Mouse (Mus musculus) limb, embryonic 11.5 days (tissue): ENCODE measurements around the gene Rpl18a. TPM values are rescaled to one million over a fixed set of nuclear protein-coding genes. Genes with fewer than 3 reads are reported as not detected.

Source experiments
- ATAC-seq: fragments of 200-750 bp; cut with Nextera tagmentation; 2 replicates; pipeline ENCODE4 v1.8.0; 2017; ENCODE audit warnings: low read depth; ENCODE audit not compliant: insufficient number of reproducible peaks, low FRiP score, low TSS enrichment
- DNase-seq: peaks from one replicate; pipeline ENCODE4 v3.0.0-alpha.2; 2015; ENCODE audit warnings: low spot score
- H3K27ac ChIP-seq: fragments of 300-500 bp; sonication (generic); replicated peaks from 2 replicates; pipeline ENCODE4 v1.5.1; 2014; ENCODE audit warnings: low read depth, mild to moderate bottlenecking, low read length
- H3K27me3 ChIP-seq: fragments of 300-500 bp; sonication (generic); 2 replicates; pipeline ENCODE4 v1.6.1; 2014; ENCODE audit warnings: mild to moderate bottlenecking, low read length, mixed read lengths; ENCODE audit not compliant: control insufficient read depth, insufficient read depth
- H3K36me3 ChIP-seq: fragments of 300-500 bp; sonication (generic); 2 replicates; pipeline ENCODE4 v1.6.1; 2014; ENCODE audit warnings: mild to moderate bottlenecking, low read length, moderate library complexity, mixed read lengths; ENCODE audit not compliant: control insufficient read depth, insufficient read depth
- H3K4me1 ChIP-seq: fragments of 300-500 bp; sonication (generic); 2 replicates; pipeline ENCODE4 v1.6.1; 2014; ENCODE audit warnings: low read length, mixed read lengths; ENCODE audit not compliant: control insufficient read depth, insufficient read depth
- H3K4me2 ChIP-seq: fragments of 300-500 bp; sonication (generic); 2 replicates; pipeline ENCODE4 v1.6.1; 2014; ENCODE audit warnings: low read depth, mild to moderate bottlenecking, moderate library complexity; ENCODE audit not compliant: severe bottlenecking
- H3K4me3 ChIP-seq: fragments of 300-500 bp; sonication (generic); 2 replicates; pipeline ENCODE4 v1.5.1; 2014; ENCODE audit warnings: low read depth, low read length
- H3K9ac ChIP-seq: fragments of 300-500 bp; sonication (generic); 2 replicates; pipeline ENCODE4 v1.6.1; 2014; ENCODE audit warnings: mild to moderate bottlenecking, low read length
- H3K9me3 ChIP-seq: fragments of 300-500 bp; sonication (generic); 2 replicates; pipeline ENCODE4 v1.6.1; 2016; ENCODE audit warnings: low read length; ENCODE audit not compliant: control insufficient read depth
- WGBS: fragments of 180-500 bp; shearing (Covaris S2); extraction: QIAGEN DNeasy Blood & Tissue Kit; methylation state at CpG from one replicate; pipeline ENCODE4 v1.1.7; 2014; 5-methylcytosine and 5-hydroxymethylcytosine counted together
- polyA plus RNA-seq: library from polyadenylated mRNA; unstranded; fragments of >200 nt; fragmentation: Nextera tagmentation; extraction: Ambion mirVana; gene quantifications from 2 replicates; pipeline ENCODE4 v1.2.1, GENCODE M21; 2014

Gene Rpl18a
- polyA plus RNA-seq, 1 experiment from 2014 or later, result 3,846 TPM

DNA sequence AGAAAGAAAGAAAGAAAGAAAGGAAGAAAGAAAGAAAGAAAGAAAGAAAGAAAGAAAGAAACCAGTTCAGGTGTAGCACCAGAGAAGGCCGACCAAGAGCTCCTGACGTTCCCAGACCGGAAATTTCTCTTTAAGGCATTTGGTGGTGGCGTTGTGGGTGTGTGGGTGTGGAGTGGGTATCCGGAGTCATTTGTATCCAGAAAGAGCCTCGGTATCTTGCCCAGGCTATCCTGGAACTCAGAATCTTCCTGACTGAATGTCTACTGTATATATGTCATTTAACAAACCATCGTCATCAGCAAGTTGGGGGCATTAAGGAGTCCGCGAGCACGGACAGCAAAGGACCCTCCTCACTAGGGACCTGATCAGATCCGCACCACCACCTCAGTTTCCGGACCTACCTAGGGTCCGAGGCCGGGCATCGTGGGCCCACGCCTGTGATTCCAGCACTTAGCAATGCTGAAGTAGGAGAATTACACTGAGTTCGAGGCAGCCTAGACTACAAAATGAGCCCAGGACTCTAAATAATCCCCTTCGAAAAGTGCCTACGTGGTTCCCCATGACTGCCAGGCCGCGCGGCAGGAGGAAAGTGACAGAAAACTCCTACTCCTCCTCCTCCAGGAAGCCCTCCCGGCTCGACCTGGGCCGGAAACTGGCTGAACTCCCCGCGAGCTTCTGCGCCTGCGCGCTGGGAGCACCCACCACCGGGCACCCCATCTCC, 24.4 kb downstream of the Rpl18a start:
- no peaks in the 10 kb centered on the region for H3K27me3 ChIP-seq
- DNase-seq (no peak), ATAC-seq (no peak)
- H3K9ac ChIP-seq, result peak overlapping the region; percentile 67
- peak overlapping the region; percentile 83 for H3K4me3 ChIP-seq
- H3K27ac ChIP-seq, result peak overlapping the region; percentile 56; the same call in 1 of the 2 replicates
- no peaks in the 10 kb centered on the region; the same call in 1 of the 2 replicates for H3K36me3 ChIP-seq
- no peaks in the 10 kb centered on the region for H3K9me3 ChIP-seq
- H3K4me2 ChIP-seq, result peak overlapping the region; percentile 75
- 8% methylated on average over 30 of the region's 31 CpGs for WGBS
- peaks cover 14% of the 10 kb centered on the region for H3K4me1 ChIP-seq

DNA sequence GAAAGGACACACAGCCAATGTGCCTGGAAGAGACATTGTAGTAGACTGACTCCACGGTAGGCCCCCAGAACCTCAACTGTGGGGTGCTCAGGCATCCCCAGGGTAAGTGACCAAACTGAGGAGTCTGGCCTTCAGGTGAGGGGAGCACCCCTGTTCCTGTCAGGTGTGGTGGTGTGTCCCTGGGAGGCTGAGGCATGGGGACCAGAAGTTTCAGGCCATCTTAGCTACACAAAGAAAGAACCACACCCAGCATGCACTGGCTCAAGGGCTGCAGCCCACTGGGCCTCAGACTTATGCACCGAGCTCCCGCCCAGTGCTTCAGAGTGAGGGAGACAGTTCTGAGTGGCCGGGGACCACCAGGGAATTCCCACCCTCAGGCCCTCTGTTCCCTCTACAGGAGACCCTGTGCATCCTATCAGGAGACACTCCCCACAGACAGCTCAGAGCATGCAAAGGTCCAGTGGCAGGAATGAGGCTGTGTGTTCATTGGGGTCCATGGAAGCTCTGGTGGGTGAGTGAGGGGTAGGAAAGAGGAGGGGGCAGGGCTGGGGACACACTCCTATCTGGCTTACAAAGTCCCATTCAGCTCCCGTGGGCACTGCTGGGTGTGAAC, 25.9 kb downstream of the Rpl18a start:
- Histone ChIP-seq H3K9ac (no peak overlapping the region), H3K27me3 (no peaks in the 10 kb centered on the region), H3K4me2 (no peak overlapping the region), H3K27ac (no peak overlapping the region), H3K36me3 (no peaks in the 10 kb centered on the region; the same call in 1 of the 2 replicates), H3K4me3 (no peak overlapping the region), H3K4me1 (peaks cover 14% of the 10 kb centered on the region), H3K9me3 (no peaks in the 10 kb centered on the region)
- no peak for ATAC-seq
- no peak for DNase-seq
- 87% methylated on average over 5 of the region's 5 CpGs for WGBS

DNA sequence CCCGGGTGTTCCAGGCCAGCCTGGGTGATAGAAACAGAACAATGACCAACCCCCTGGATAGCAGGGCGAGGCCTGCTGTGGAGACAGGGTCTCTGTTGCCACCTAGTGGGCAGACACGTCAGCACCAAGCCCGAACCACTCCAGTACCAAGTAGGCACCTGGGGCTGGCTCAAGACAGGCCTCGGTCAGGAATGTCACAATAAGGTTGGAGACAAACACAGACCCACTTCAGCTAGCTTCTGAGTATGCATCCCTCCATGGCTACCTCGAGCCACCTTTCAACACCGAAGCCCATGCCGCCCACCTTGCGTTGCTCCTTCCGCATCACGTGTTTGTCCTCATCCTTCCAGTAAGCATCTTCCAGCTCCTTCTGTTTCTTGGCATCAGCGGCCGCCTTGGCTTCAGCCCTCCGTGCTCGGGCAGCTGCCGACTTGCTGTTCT, 27.6 kb downstream of the Rpl18a start:
- H3K9ac ChIP-seq, result no peak overlapping the region

DNA sequence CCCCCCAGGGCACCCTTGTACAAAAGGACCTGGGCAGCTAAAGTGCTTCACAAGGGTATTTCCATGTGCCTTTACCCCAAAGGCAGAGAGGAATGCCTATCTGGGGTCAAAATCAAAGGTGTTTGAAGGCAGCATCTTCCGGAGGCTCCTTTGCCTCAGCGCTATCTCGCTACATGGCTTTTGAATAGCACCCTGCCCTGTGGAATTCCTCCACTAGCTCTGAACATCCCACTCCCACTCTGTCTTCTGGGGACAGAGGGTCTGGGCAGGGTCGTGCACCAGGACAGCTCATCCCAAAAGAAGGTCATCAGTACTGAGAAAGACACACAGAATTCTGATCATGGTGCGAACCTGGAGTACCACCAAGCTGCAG, 28.0 kb downstream of the Rpl18a start:
- no peaks in the 10 kb centered on the region; the same call in 1 of the 2 replicates for H3K36me3 ChIP-seq
- ATAC-seq, result no peak
- no peaks in the 10 kb centered on the region for H3K9me3 ChIP-seq
- H3K4me1 ChIP-seq, result peaks cover 25% of the 10 kb centered on the region
- WGBS, result 39% methylated on average over 5 of the region's 5 CpGs
- H3K27ac ChIP-seq, result peak overlapping the region; percentile 72
- H3K9ac ChIP-seq, result peak overlapping the region; percentile 22; the same call in 1 of the 2 replicates
- no peak for DNase-seq
- H3K4me2 ChIP-seq, result peak overlapping the region; percentile 52
- H3K27me3 ChIP-seq, result no peaks in the 10 kb centered on the region
- H3K4me3 ChIP-seq, result no peak overlapping the region

More for the DNA sequence above, 27.6 kb downstream of the Rpl18a start:
- ATAC-seq (no peak), DNase-seq (peak; percentile 83)
- no peak overlapping the region for H3K27ac ChIP-seq
- H3K36me3 ChIP-seq, result no peaks in the 10 kb centered on the region; the same call in 1 of the 2 replicates
- H3K27me3 ChIP-seq, result no peaks in the 10 kb centered on the region
- peaks cover 21% of the 10 kb centered on the region for H3K4me1 ChIP-seq
- H3K4me3 ChIP-seq, result no peak overlapping the region
- 49% methylated on average over 16 of the region's 16 CpGs for WGBS
- 0 out of 2 replicates have a peak overlapping the region, but pooled peaks have one; percentile 52 for H3K4me2 ChIP-seq
- no peaks in the 10 kb centered on the region for H3K9me3 ChIP-seq

DNA sequence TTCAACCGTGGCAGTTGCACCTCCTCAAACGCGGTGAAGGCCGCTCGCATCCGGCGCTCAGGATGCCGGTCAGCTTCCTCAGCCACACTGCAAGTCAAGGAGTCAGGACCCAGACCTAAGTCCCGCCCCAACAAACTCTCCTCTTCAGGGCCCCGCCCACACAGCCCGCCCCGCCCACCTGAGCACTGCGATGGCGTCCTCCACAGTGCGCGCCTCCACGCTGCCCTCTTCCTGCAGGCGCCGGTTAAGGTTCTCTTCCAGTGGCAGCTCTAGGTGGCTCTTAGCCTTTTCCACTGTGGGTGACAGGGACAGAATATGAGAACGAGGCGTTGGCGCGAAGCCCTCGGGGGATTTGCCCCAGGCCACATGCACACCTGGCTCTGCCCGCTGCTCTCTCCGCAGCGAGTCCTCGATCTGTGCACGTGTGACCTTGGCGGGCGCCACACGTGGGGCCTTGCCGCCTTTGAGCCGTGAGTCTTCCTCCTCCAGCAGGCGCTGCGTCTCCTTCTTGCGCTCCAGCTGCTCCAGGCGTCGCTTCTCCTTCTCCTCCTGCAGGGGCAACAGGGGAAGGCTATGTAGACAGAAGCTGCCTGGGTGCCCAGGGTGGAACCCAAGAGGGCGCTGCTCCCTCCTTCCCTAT, 28.5 kb downstream of the Rpl18a start:
- Histone ChIP-seq H3K9ac (peak overlapping the region; percentile 22; the same call in 1 of the 2 replicates), H3K4me3 (peak overlapping the region; percentile 17; the same call in 1 of the 2 replicates), H3K36me3 (no peaks in the 10 kb centered on the region; the same call in 1 of the 2 replicates), H3K9me3 (no peaks in the 10 kb centered on the region), H3K4me1 (peaks cover 29% of the 10 kb centered on the region), H3K27ac (peak overlapping the region; percentile 72), H3K4me2 (peak overlapping the region; percentile 52), H3K27me3 (no peaks in the 10 kb centered on the region)
- ATAC-seq, result no peak
- 15% methylated on average over 40 of the region's 40 CpGs for WGBS
- peak; percentile 80 for DNase-seq

DNA sequence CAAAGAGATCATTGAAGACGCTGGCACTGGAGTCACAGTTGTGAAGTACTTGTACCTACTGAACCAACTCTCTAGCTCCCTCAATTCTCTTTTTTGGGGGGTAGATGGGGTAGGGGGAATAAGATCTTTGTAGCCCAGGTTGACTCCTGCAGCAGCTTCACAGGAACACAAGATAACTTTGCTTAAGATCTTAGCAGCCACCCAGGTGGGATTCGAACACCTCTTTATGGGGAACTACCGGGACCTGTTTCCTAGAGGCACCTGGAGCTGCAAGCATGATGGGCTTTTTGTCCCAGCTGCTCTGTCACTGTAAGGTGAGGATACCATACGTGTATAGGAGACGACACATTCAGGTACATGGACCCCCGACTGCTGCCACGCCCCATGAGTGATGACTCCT, 30.6 kb downstream of the Rpl18a start:
- Histone ChIP-seq H3K9me3 (no peaks in the 10 kb centered on the region), H3K9ac (no peak overlapping the region; the same call in 1 of the 2 replicates), H3K27ac (no peak overlapping the region; the same call in 1 of the 2 replicates), H3K27me3 (peaks cover 15% of the 10 kb centered on the region), H3K4me3 (no peak overlapping the region), H3K36me3 (no peaks in the 10 kb centered on the region; the same call in 1 of the 2 replicates), H3K4me2 (no peak overlapping the region), H3K4me1 (peaks cover 41% of the 10 kb centered on the region)
- ATAC-seq (no peak), DNase-seq (no peak)
- 91% methylated on average over 7 of the region's 7 CpGs for WGBS

DNA sequence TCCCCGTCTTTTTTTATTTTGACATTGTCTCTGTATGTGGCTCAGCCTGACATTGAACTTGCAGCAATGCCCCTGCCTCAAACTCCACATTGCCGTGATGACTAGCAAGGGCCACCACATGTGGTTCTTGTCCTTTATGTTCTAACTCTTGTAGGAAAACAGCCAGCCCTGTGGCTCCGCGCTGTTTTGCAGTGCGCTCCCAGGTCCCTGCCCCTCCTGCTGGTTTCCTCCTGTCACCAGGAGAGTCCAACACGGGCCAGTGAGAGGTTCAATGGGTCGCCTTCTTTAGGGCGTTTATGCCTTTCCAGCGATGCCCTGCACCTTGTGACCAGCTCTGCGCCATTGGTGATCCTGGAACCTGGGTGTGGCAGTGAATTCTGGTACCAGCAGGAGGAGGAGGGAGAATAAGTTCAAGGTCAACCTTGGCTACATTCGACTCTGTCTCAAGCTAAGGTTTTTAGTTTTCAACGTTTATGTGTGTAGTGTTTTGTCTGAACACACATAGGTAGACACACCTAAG, 31.2 kb downstream of the Rpl18a start:
- Histone ChIP-seq H3K9ac (peak overlapping the region; percentile 45; the same call in 1 of the 2 replicates), H3K4me1 (peaks cover 41% of the 10 kb centered on the region), H3K27ac (peak overlapping the region; percentile 76)

More for the DNA sequence above, 31.2 kb downstream of the Rpl18a start:
- WGBS, result 9% methylated on average over 12 of the region's 12 CpGs
- DNase-seq (no peak), ATAC-seq (peak; percentile 9; the same call in 1 of the 2 replicates)
- Histone ChIP-seq H3K27me3 (peaks cover 18% of the 10 kb centered on the region), H3K4me3 (peak overlapping the region; percentile 37), H3K4me2 (peak overlapping the region; percentile 93), H3K9me3 (no peaks in the 10 kb centered on the region), H3K36me3 (no peaks in the 10 kb centered on the region; the same call in 1 of the 2 replicates)
